Mouse (Mus musculus) liver, embryonic 13.5 days (tissue): ENCODE results near the gene Far2. TPM values are rescaled to one million over a fixed set of nuclear protein-coding genes. Genes with fewer than 3 reads are reported as not detected.
"Not testable (repeated sequence)": the region's sequence is repeated elsewhere in the genome, so short reads cannot be mapped to it uniquely, and the experiment has no call there.

Source experiments
- ATAC-seq: fragments of 200-750 bp; cut with Nextera tagmentation; 2 replicates; pipeline ENCODE4 v1.8.0; 2017; ENCODE audit warnings: low read depth, mild to moderate bottlenecking, moderate number of reproducible peaks, moderate library complexity
- DNase-seq: peaks from one replicate; pipeline ENCODE4 v3.0.0; 2022
- H3K27ac ChIP-seq: fragments of 300-500 bp; sonication (generic); 2 replicates; pipeline ENCODE4 v1.5.1; 2015; ENCODE audit warnings: moderate library complexity, mild to moderate bottlenecking, inconsistent platforms
- H3K27me3 ChIP-seq: fragments of 300-500 bp; sonication (generic); 2 replicates; pipeline ENCODE4 v1.6.1; 2015; ENCODE audit warnings: mild to moderate bottlenecking, inconsistent platforms
- H3K36me3 ChIP-seq: fragments of 300-500 bp; sonication (generic); 2 replicates; pipeline ENCODE4 v1.6.1; 2015; ENCODE audit warnings: mild to moderate bottlenecking, inconsistent platforms
- H3K4me1 ChIP-seq: fragments of 300-500 bp; sonication (generic); replicated peaks from 2 replicates; pipeline ENCODE4 v1.6.1; 2015; ENCODE audit warnings: inconsistent platforms
- H3K4me2 ChIP-seq: fragments of 300-500 bp; sonication (generic); 2 replicates; pipeline ENCODE4 v1.6.1; 2015; ENCODE audit warnings: inconsistent platforms, mild to moderate bottlenecking, moderate library complexity
- H3K4me3 ChIP-seq: fragments of 300-500 bp; sonication (generic); replicated peaks from 2 replicates; pipeline ENCODE4 v1.5.1; 2015; ENCODE audit warnings: mild to moderate bottlenecking, inconsistent platforms
- H3K9ac ChIP-seq: fragments of 300-500 bp; sonication (generic); 2 replicates; pipeline ENCODE4 v1.6.1; 2015; ENCODE audit warnings: mild to moderate bottlenecking, inconsistent platforms
- H3K9me3 ChIP-seq: fragments of 300-500 bp; sonication (generic); replicated peaks from 2 replicates; pipeline ENCODE4 v1.6.1; 2016; ENCODE audit warnings: inconsistent platforms
- WGBS: fragments of 180-500 bp; shearing (Covaris S2); methylation state at CpG from one replicate; pipeline ENCODE4 v1.1.7; 2015; ENCODE audit not compliant: insufficient replicate concordance; 5-methylcytosine and 5-hydroxymethylcytosine counted together
- polyA plus RNA-seq: library from polyadenylated mRNA; unstranded; fragments of >200 nt; fragmentation: Nextera tagmentation; extraction: Ambion mirVana; gene quantifications from 2 replicates; pipeline ENCODE4 v1.2.1, GENCODE M21; 2015

The Far2 gene
- polyA plus RNA-seq, 1 experiment from 2014 or later = 0.88 TPM

DNA sequence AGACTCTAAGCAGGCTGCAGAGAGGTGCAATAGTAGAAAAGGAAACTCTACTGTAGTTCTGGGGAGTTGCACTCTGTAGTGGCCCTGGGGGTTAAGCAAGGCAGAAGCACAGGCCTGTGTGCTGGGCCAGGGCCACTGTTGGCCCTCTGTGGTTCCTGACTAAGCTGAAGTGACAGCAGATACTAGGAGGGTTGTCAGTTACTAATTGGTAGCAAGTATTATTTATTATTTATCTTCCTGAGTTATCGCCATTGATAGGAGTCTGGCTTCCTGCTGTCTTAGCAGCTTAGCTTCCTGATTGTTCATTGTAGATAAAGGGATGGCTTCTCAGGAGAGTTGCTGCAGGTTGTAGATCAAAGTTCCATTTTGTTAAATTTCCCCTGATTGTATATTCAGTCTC, 73.6 kb downstream of the Far2 start:
- H3K9me3 ChIP-seq = no peaks in the 10 kb centered on the region
- no peak overlapping the region for H3K4me3 ChIP-seq
- H3K27ac ChIP-seq = no peak overlapping the region
- H3K36me3 ChIP-seq = no peaks in the 10 kb centered on the region
- no peaks in the 10 kb centered on the region for H3K4me1 ChIP-seq
- ATAC-seq (no peak), DNase-seq (no peak)
- H3K27me3 ChIP-seq = no peaks in the 10 kb centered on the region
- 28% methylated on average over 1 of the region's 1 CpGs for WGBS
- H3K9ac ChIP-seq = no peak overlapping the region
- H3K4me2 ChIP-seq = no peak overlapping the region

DNA sequence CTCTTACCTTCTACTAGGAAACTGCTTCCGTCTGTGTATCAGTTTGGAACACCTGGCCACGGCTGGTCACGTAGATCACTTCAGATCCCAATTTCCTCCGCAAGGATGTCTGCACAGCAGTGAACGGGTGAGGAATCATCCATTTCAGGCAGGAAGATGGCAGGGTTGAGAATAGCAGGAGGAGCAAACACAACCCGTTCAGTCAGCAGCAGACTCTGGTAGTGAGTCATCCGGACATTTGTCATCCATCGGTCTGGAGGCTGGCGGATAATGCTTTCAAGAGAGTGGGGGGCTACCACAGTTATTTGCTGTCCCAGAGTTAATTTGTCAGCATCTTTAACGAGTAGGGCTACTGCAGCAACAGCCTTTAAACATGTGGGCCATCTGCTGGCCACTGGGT, 79.8 kb downstream of the Far2 start:
- not testable (repeated sequence) for H3K9me3 ChIP-seq, H3K36me3 ChIP-seq, DNase-seq, H3K4me2 ChIP-seq, H3K27ac ChIP-seq, H3K9ac ChIP-seq, ATAC-seq, H3K4me1 ChIP-seq, H3K4me3 ChIP-seq, H3K27me3 ChIP-seq
- WGBS = 62% methylated on average over 10 of the region's 10 CpGs

DNA sequence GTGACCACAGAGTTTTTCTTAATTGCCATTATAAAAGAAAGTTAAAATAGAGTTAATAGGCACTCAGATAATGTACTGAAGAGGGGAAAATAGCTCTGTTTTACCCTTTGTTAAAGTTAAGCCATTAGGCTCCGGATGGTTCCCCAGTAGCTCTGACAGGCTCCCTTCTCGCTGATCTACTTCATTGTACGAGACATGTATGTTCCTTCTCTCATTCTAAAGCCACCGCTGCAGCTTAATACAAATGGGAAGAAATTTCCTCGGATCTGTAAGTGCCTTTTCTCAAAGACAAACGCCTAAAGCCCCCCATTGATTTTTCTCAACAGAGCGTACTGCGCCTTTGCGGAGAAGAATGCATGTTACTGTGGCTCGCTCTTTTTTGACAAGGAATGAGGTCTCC, 85.3 kb downstream of the Far2 start:
- H3K4me2 ChIP-seq = no peak overlapping the region
- H3K27me3 ChIP-seq = no peaks in the 10 kb centered on the region
- no peaks in the 10 kb centered on the region for H3K4me1 ChIP-seq
- no peak overlapping the region for H3K4me3 ChIP-seq
- no peaks in the 10 kb centered on the region for H3K9me3 ChIP-seq
- no peak overlapping the region for H3K27ac ChIP-seq
- WGBS = 71% methylated on average over 10 of the region's 10 CpGs
- ATAC-seq = no peak
- H3K9ac ChIP-seq = no peak overlapping the region
- H3K36me3 ChIP-seq = no peaks in the 10 kb centered on the region
- no peak for DNase-seq

DNA sequence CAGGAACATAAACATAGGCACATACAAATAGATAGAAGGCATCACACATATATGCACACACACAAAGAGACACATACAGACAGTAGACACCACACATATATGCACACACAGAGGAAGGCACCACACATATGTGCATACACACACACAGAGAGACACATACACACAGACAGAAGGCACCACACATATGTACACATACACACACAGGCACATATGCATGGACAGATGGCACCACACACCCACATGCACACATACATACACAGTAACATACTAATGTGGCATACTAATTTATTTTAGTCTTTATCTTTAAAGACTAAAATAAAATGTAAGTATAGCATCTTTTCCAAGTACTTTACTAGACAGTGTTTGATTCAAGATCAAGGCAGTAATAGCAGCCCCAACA, 86.5 kb downstream of the Far2 start:
- H3K27me3 ChIP-seq = no peaks in the 10 kb centered on the region
- no peaks in the 10 kb centered on the region for H3K36me3 ChIP-seq
- H3K4me3 ChIP-seq = no peak overlapping the region
- H3K9ac ChIP-seq = no peak overlapping the region
- no peak overlapping the region for H3K27ac ChIP-seq
- H3K4me2 ChIP-seq = no peak overlapping the region
- ATAC-seq (no peak), DNase-seq (no peak)
- H3K9me3 ChIP-seq = no peaks in the 10 kb centered on the region
- no peaks in the 10 kb centered on the region for H3K4me1 ChIP-seq

DNA sequence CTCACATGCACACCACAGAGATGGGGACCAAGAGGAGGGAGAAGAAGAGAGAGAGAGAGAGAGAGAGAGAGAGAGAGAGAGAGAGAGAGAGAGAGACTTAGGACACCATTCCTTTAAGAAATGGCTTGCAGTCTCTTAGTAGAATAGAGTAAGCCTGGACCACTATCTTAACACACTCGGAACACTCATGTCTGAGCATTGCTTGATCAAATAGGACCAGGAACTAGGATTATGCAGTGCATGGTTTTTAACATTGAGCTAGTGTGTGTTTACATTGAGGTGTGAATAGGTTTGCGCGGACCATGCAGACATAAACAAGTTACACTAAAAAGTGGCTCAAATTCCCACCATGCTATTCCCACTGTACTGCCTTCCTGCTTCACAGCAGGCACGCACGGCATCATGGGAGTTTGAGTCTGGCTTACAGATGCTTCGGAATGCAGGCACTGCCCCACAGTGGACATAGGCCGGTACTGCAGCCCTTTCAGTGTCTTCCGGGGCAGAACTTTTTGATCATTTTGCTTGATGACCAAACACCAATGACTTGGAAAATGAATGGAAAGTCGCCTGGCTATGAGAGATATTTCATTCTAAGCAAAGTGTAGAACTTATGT, 88.8 kb downstream of the Far2 start:
- 0 out of 2 replicates have a peak, but pooled peaks have one; percentile 34 for ATAC-seq
- Histone ChIP-seq H3K4me3 (no peak overlapping the region), H3K27ac (no peak overlapping the region), H3K27me3 (no peaks in the 10 kb centered on the region), H3K9me3 (no peaks in the 10 kb centered on the region), H3K4me1 (no peaks in the 10 kb centered on the region), H3K9ac (no peak overlapping the region), H3K4me2 (no peak overlapping the region), H3K36me3 (no peaks in the 10 kb centered on the region)
- DNase-seq = peak; percentile 44
- WGBS = 22% methylated on average over 9 of the region's 9 CpGs

DNA sequence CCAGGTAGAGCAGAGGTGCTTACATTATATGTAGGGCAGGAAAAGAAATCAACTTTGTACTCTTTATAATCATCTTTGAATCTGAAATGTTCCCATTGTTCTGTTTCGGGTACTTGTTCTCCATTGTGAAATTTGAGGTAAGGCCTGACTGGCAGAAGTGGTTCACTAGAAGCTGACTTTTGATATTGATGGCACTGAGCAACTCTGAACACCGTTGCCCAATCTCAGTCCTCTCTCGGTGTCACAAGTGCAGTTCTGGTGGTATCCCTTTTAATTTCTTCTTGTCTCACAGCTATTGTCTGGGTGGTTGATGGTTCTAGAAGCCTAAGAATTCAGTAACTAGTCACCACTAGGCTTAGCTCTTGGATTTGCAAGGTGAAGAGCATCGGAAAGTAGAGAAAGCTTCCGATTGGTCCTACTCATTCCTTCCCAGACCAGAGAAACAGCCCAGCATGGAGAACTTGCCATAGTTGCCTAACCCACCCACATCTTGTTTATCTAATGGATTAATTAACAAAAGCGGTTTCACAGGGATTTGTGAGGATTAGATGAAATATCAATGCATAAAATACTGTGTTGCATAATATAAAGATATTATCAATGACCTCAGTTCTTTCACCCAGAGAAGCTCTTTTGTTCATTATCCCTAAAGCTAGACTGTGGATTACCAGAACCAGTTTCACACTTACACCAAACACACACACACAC, 92.4 kb downstream of the Far2 start:
- H3K36me3 ChIP-seq = no peaks in the 10 kb centered on the region
- 70% methylated on average over 6 of the region's 6 CpGs for WGBS
- no peak overlapping the region for H3K4me3 ChIP-seq

DNA sequence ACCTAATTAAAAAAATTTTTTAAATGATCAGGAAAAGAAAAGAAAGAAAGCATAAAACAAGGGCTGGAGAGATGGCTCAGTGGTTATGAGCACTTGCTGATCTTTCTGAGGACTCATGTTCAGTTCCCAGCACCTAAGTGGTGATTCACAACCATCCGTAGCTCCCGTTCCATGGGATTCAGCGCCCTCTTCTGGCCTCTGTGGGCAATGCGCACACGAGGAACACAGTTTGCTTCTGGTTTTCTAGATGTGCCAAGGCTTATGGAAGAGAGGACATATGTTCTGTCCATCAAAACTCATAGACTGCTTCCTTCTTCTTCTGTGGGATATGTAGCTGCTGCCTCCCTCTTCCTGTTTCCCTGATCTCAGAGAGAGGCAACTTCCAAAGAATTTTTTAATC, 94.8 kb downstream of the Far2 start:
- ATAC-seq (no peak), DNase-seq (no peak)
- H3K4me2 ChIP-seq = no peak overlapping the region
- H3K9ac ChIP-seq = no peak overlapping the region
- no peak overlapping the region for H3K27ac ChIP-seq
- WGBS = 69% methylated on average over 5 of the region's 5 CpGs
- no peaks in the 10 kb centered on the region for H3K36me3 ChIP-seq
- no peaks in the 10 kb centered on the region for H3K27me3 ChIP-seq
- no peak overlapping the region for H3K4me3 ChIP-seq
- H3K4me1 ChIP-seq = no peaks in the 10 kb centered on the region
- no peaks in the 10 kb centered on the region for H3K9me3 ChIP-seq

More for the DNA sequence above, 92.4 kb downstream of the Far2 start:
- Histone ChIP-seq H3K4me2 (no peak overlapping the region), H3K9me3 (no peaks in the 10 kb centered on the region), H3K27ac (no peak overlapping the region), H3K9ac (no peak overlapping the region), H3K4me1 (no peaks in the 10 kb centered on the region), H3K27me3 (no peaks in the 10 kb centered on the region)
- ATAC-seq = no peak
- no peak for DNase-seq

DNA sequence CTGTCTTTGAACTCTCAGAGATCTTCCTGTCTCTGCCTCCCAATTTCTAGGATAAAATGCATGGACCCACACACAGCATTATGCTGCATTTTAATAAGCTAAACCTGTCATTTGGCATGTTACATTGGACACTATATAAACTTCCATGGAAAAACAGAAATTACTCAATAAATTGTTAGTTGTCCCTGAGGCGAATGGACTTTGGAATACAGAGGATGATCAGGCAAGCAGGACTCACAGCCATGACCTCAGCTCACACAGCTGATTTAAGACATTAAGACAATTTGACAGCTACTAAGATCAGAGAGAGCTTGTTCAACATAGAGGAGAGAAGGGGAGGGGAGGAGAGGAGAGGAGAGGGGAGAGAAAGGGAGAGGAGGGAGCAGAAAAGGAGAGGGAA, 95.4 kb downstream of the Far2 start:
- no peak for DNase-seq
- no peak overlapping the region for H3K27ac ChIP-seq
- H3K9ac ChIP-seq = no peak overlapping the region
- H3K27me3 ChIP-seq = no peaks in the 10 kb centered on the region
- no peak for ATAC-seq
- no peak overlapping the region for H3K4me3 ChIP-seq
- H3K9me3 ChIP-seq = no peaks in the 10 kb centered on the region
- H3K4me2 ChIP-seq = no peak overlapping the region
- H3K36me3 ChIP-seq = no peaks in the 10 kb centered on the region
- H3K4me1 ChIP-seq = no peaks in the 10 kb centered on the region
- 70% methylated on average over 1 of the region's 1 CpGs for WGBS

DNA sequence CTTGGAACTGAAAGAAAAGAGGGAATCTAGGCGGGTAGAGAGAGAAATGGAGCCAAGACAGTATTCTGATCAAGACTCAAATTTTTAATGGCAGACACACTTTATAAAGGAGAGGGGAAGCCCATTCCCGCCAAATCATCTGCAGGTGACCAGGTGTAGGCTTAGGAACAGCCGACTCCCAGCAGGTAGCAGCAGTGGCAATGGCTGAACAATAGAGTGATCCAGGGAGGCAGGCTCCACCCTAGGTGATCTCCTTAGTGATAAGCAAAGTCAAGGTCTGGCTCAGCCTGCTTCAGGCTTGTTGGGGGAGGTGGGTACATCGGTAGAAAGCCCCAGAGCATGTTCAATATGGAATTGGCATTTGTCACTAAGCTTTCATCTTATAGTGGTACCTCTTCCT, 105.2 kb downstream of the Far2 start:
- H3K36me3 ChIP-seq, H3K27me3 ChIP-seq, H3K9ac ChIP-seq, DNase-seq, H3K27ac ChIP-seq, ATAC-seq, H3K4me1 ChIP-seq, H3K9me3 ChIP-seq, H3K4me3 ChIP-seq, H3K4me2 ChIP-seq: not testable (repeated sequence)
- WGBS = 49% methylated on average over 4 of the region's 4 CpGs

DNA sequence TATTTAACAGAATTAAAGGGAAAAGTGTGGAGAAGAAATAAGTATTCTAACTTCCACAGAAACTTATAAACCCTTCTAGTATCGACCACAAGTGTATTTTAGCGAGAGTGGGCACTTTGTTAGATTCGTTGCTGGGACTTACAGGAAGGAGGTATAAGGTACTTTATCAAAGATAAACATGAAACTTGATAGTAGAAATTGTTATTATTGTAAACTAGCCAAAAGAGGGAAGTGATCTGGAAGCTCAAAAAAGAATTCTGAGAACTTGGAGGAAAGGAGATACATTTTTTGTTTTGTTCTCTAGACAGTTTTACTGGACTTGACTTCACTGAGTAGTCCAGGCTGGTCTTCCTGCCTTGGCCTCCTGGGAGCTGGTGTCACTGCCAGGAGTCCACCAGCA, 125.8 kb downstream of the Far2 start:
- H3K4me2 ChIP-seq = no peak overlapping the region
- H3K36me3 ChIP-seq = no peaks in the 10 kb centered on the region
- no peak overlapping the region for H3K9ac ChIP-seq
- no peak for DNase-seq
- no peak overlapping the region for H3K4me3 ChIP-seq
- ATAC-seq = no peak
- H3K27me3 ChIP-seq = no peaks in the 10 kb centered on the region
- H3K9me3 ChIP-seq = no peaks in the 10 kb centered on the region; the same call in 1 of the 2 replicates
- H3K27ac ChIP-seq = no peak overlapping the region
- H3K4me1 ChIP-seq = no peaks in the 10 kb centered on the region
- 53% methylated on average over 3 of the region's 3 CpGs for WGBS

DNA sequence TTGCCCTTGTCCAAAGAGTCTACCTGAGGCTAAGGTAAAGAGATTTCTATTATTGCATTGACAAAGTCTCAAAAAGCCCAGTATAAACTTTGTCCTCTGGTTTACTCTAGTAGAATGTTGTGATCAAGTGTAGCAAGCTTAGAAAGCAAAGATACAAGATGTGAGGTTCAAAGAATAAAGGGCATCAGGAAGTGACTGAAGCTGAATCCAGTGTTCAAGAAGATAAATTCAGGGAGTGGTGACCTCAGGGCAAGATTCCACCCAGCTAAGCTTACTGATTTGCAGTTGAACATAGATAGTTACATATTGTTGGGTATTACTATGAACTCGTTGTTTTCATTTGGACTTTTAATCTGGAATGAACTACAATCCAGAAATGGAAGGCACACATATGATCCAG, 138.6 kb downstream of the Far2 start:
- no peak overlapping the region for H3K27ac ChIP-seq
- no peaks in the 10 kb centered on the region for H3K4me1 ChIP-seq
- no peaks in the 10 kb centered on the region for H3K9me3 ChIP-seq
- ATAC-seq = no peak
- no peak overlapping the region for H3K4me3 ChIP-seq
- no peak overlapping the region for H3K4me2 ChIP-seq
- no peaks in the 10 kb centered on the region for H3K27me3 ChIP-seq
- DNase-seq = no peak
- no peak overlapping the region for H3K9ac ChIP-seq
- WGBS = 68% methylated on average over 1 of the region's 1 CpGs
- peaks cover 88% of the 10 kb centered on the region for H3K36me3 ChIP-seq
